Mouse (Mus musculus) neural tube, embryonic 13.5 days (tissue): ENCODE results near the gene Cmtm7. TPM values are rescaled to one million over a fixed set of nuclear protein-coding genes. Genes with fewer than 3 reads are reported as not detected.

Experiments used
- ATAC-seq: fragments of 200-750 bp; cut with Nextera tagmentation; 2 replicates; pipeline ENCODE4 v1.8.0; 2017; ENCODE audit warnings: low read depth, mild to moderate bottlenecking, moderate TSS enrichment, moderate library complexity
- H3K27ac ChIP-seq: fragments of 300-500 bp; sonication (generic); replicated peaks from 2 replicates; pipeline ENCODE4 v1.5.1; 2015; ENCODE audit warnings: moderate library complexity, mild to moderate bottlenecking, inconsistent platforms
- H3K27me3 ChIP-seq: fragments of 300-500 bp; sonication (generic); 2 replicates; pipeline ENCODE4 v1.6.1; 2015; ENCODE audit warnings: mild to moderate bottlenecking, inconsistent platforms
- H3K36me3 ChIP-seq: fragments of 300-500 bp; sonication (generic); 2 replicates; pipeline ENCODE4 v1.6.1; 2015; ENCODE audit warnings: mild to moderate bottlenecking, inconsistent platforms
- H3K4me1 ChIP-seq: fragments of 300-500 bp; sonication (generic); replicated peaks from 2 replicates; pipeline ENCODE4 v1.6.1; 2015; ENCODE audit warnings: inconsistent platforms
- H3K4me2 ChIP-seq: fragments of 300-500 bp; sonication (generic); 2 replicates; pipeline ENCODE4 v1.6.1; 2015; ENCODE audit warnings: inconsistent platforms, mild to moderate bottlenecking, moderate library complexity
- H3K4me3 ChIP-seq: fragments of 300-500 bp; sonication (generic); 2 replicates; pipeline ENCODE4 v1.5.1; 2015; ENCODE audit warnings: mild to moderate bottlenecking, inconsistent platforms
- H3K9ac ChIP-seq: fragments of 300-500 bp; sonication (generic); 2 replicates; pipeline ENCODE4 v1.6.1; 2015; ENCODE audit warnings: moderate library complexity, mild to moderate bottlenecking, inconsistent platforms
- H3K9me3 ChIP-seq: fragments of 300-500 bp; sonication (generic); 2 replicates; pipeline ENCODE4 v1.6.1; 2016; ENCODE audit warnings: inconsistent platforms
- WGBS: fragments of 180-500 bp; shearing (Covaris S2); methylation state at CpG from one replicate; pipeline ENCODE4 v1.1.7; 2015; 5-methylcytosine and 5-hydroxymethylcytosine counted together
- polyA plus RNA-seq: library from polyadenylated mRNA; unstranded; fragments of >200 nt; fragmentation: Nextera tagmentation; extraction: Ambion mirVana; gene quantifications from 2 replicates; pipeline ENCODE4 v1.2.1, GENCODE M21; 2015

The Cmtm7 gene
- polyA plus RNA-seq, 1 experiment from 2014 or later, result 22.0 TPM

GRCm38 (mm10) chr9:114776361-114776760, 5.3 kb downstream of the Cmtm7 start:
- Histone ChIP-seq H3K4me2 (no peak overlapping the region), H3K4me1 (peaks cover 27% of the 10 kb centered on the region), H3K27me3 (0 out of 2 replicates have a peak, but pooled peaks cover 6% of the 10 kb centered on the region), H3K36me3 (no peaks in the 10 kb centered on the region), H3K27ac (no peak overlapping the region), H3K4me3 (no peak overlapping the region), H3K9ac (no peak overlapping the region), H3K9me3 (no peaks in the 10 kb centered on the region)
- WGBS, result 82% methylated on average over 3 of the region's 3 CpGs
- no peak for ATAC-seq

GRCm38 (mm10) chr9:114775272-114775671, 6.4 kb downstream of the Cmtm7 start:
- 70% methylated on average over 4 of the region's 4 CpGs for WGBS

GRCm38 (mm10) chr9:114774629-114775028, 7.0 kb downstream of the Cmtm7 start:
- 84% methylated on average over 6 of the region's 6 CpGs for WGBS
- Histone ChIP-seq H3K4me3 (no peak overlapping the region), H3K27me3 (0 out of 2 replicates have a peak, but pooled peaks cover under 1% of the 10 kb centered on the region), H3K36me3 (no peaks in the 10 kb centered on the region), H3K27ac (no peak overlapping the region), H3K9me3 (no peaks in the 10 kb centered on the region), H3K4me2 (no peak overlapping the region), H3K9ac (no peak overlapping the region), H3K4me1 (peaks cover 12% of the 10 kb centered on the region)
- no peak for ATAC-seq

More at GRCm38 (mm10) chr9:114775272-114775671, 6.4 kb downstream of the Cmtm7 start:
- no peak for ATAC-seq
- Histone ChIP-seq H3K36me3 (no peaks in the 10 kb centered on the region), H3K4me1 (peaks cover 16% of the 10 kb centered on the region), H3K27ac (no peak overlapping the region), H3K4me3 (no peak overlapping the region), H3K27me3 (0 out of 2 replicates have a peak, but pooled peaks cover 6% of the 10 kb centered on the region), H3K9me3 (no peaks in the 10 kb centered on the region), H3K9ac (peak overlapping the region; percentile 26; the same call in 1 of the 2 replicates), H3K4me2 (no peak overlapping the region)

GRCm38 (mm10) chr9:114771565-114771964, 10.1 kb downstream of the Cmtm7 start:
- Histone ChIP-seq H3K4me2 (no peak overlapping the region), H3K4me3 (no peak overlapping the region), H3K9me3 (no peaks in the 10 kb centered on the region), H3K27ac (no peak overlapping the region), H3K4me1 (peaks cover 28% of the 10 kb centered on the region), H3K9ac (no peak overlapping the region), H3K36me3 (no peaks in the 10 kb centered on the region), H3K27me3 (no peaks in the 10 kb centered on the region)
- 76% methylated on average over 7 of the region's 7 CpGs for WGBS
- ATAC-seq, result no peak

GRCm38 (mm10) chr9:114770224-114770623, 11.4 kb downstream of the Cmtm7 start:
- Histone ChIP-seq H3K27me3 (no peaks in the 10 kb centered on the region), H3K4me2 (no peak overlapping the region), H3K27ac (no peak overlapping the region), H3K9ac (no peak overlapping the region), H3K9me3 (no peaks in the 10 kb centered on the region), H3K4me1 (peaks cover 24% of the 10 kb centered on the region), H3K36me3 (no peaks in the 10 kb centered on the region), H3K4me3 (no peak overlapping the region)
- no peak for ATAC-seq
- WGBS, result 91% methylated on average over 4 of the region's 4 CpGs

- Histone ChIP-seq H3K4me2 (no peak overlapping the region), H3K9me3 (no peaks in the 10 kb centered on the region), H3K27ac (no peak overlapping the region), H3K27me3 (no peaks in the 10 kb centered on the region), H3K9ac (no peak overlapping the region), H3K4me1 (peaks cover 17% of the 10 kb centered on the region), H3K4me3 (no peak overlapping the region), H3K36me3 (no peaks in the 10 kb centered on the region)
- no peak for ATAC-seq
- WGBS, result 61% methylated on average over 10 of the region's 10 CpGs
Measured at GRCm38 (mm10) chr9:114768066-114768465, 13.6 kb downstream of the Cmtm7 start.

GRCm38 (mm10) chr9:114767507-114767906, 14.1 kb downstream of the Cmtm7 start:
- Histone ChIP-seq H3K9me3 (no peaks in the 10 kb centered on the region), H3K4me1 (peaks cover 17% of the 10 kb centered on the region), H3K9ac (no peak overlapping the region), H3K36me3 (no peaks in the 10 kb centered on the region), H3K4me3 (no peak overlapping the region), H3K27me3 (no peaks in the 10 kb centered on the region), H3K27ac (peak overlapping the region; percentile 49; the same call in 1 of the 2 replicates), H3K4me2 (no peak overlapping the region)
- WGBS, result 68% methylated on average over 2 of the region's 2 CpGs
- no peak for ATAC-seq

- Histone ChIP-seq H3K36me3 (no peaks in the 10 kb centered on the region), H3K4me2 (no peak overlapping the region), H3K9me3 (no peaks in the 10 kb centered on the region), H3K4me3 (no peak overlapping the region), H3K27ac (peak overlapping the region; percentile 49; the same call in 1 of the 2 replicates), H3K27me3 (no peaks in the 10 kb centered on the region), H3K4me1 (peaks cover 17% of the 10 kb centered on the region), H3K9ac (no peak overlapping the region)
- WGBS, result 37% methylated on average over 13 of the region's 13 CpGs
- peak; percentile 70 for ATAC-seq
Measured at GRCm38 (mm10) chr9:114767030-114767429, 14.6 kb downstream of the Cmtm7 start.

GRCm38 (mm10) chr9:114763341-114763740, 18.3 kb downstream of the Cmtm7 start:
- H3K9ac ChIP-seq, result no peak overlapping the region
- no peak for ATAC-seq
- no peaks in the 10 kb centered on the region for H3K9me3 ChIP-seq
- no peak overlapping the region for H3K4me3 ChIP-seq
- H3K27me3 ChIP-seq, result no peaks in the 10 kb centered on the region
- WGBS, result 62% methylated on average over 13 of the region's 13 CpGs
- H3K36me3 ChIP-seq, result no peaks in the 10 kb centered on the region
- peaks cover 29% of the 10 kb centered on the region for H3K4me1 ChIP-seq
- no peak overlapping the region for H3K4me2 ChIP-seq
- no peak overlapping the region for H3K27ac ChIP-seq

GRCm38 (mm10) chr9:114761848-114762247, 19.8 kb downstream of the Cmtm7 start:
- 81% methylated on average over 11 of the region's 11 CpGs for WGBS
- ATAC-seq, result no peak
- H3K4me2 ChIP-seq, result no peak overlapping the region
- no peaks in the 10 kb centered on the region for H3K9me3 ChIP-seq
- no peaks in the 10 kb centered on the region for H3K27me3 ChIP-seq
- H3K4me3 ChIP-seq, result no peak overlapping the region
- no peak overlapping the region for H3K27ac ChIP-seq
- H3K9ac ChIP-seq, result no peak overlapping the region
- H3K36me3 ChIP-seq, result no peaks in the 10 kb centered on the region
- peaks cover 16% of the 10 kb centered on the region for H3K4me1 ChIP-seq

- ATAC-seq, result no peak
- H3K27me3 ChIP-seq, result no peaks in the 10 kb centered on the region
- H3K36me3 ChIP-seq, result no peaks in the 10 kb centered on the region
- H3K9ac ChIP-seq, result no peak overlapping the region
- no peak overlapping the region for H3K4me3 ChIP-seq
- WGBS, result 91% methylated on average over 5 of the region's 5 CpGs
- H3K27ac ChIP-seq, result peak overlapping the region; percentile 52
- H3K9me3 ChIP-seq, result no peaks in the 10 kb centered on the region
- no peak overlapping the region for H3K4me2 ChIP-seq
- peaks cover 12% of the 10 kb centered on the region for H3K4me1 ChIP-seq
Measured at GRCm38 (mm10) chr9:114760353-114760752, 21.3 kb downstream of the Cmtm7 start.

GRCm38 (mm10) chr9:114759886-114760285, 21.8 kb downstream of the Cmtm7 start:
- Histone ChIP-seq H3K4me3 (no peak overlapping the region), H3K9ac (no peak overlapping the region), H3K36me3 (no peaks in the 10 kb centered on the region), H3K4me2 (no peak overlapping the region), H3K4me1 (peaks cover 12% of the 10 kb centered on the region), H3K27me3 (no peaks in the 10 kb centered on the region), H3K27ac (peak overlapping the region; percentile 52), H3K9me3 (no peaks in the 10 kb centered on the region)
- WGBS, result 47% methylated on average over 4 of the region's 4 CpGs
- ATAC-seq, result peak; percentile 48

GRCm38 (mm10) chr9:114758801-114759200, 22.9 kb downstream of the Cmtm7 start:
- no peak overlapping the region for H3K9ac ChIP-seq
- H3K27ac ChIP-seq, result no peak overlapping the region
- H3K4me2 ChIP-seq, result no peak overlapping the region

More at GRCm38 (mm10) chr9:114758801-114759200, 22.9 kb downstream of the Cmtm7 start:
- H3K9me3 ChIP-seq, result no peaks in the 10 kb centered on the region
- H3K27me3 ChIP-seq, result no peaks in the 10 kb centered on the region
- H3K36me3 ChIP-seq, result no peaks in the 10 kb centered on the region
- no peak for ATAC-seq
- 85% methylated on average over 5 of the region's 5 CpGs for WGBS
- no peak overlapping the region for H3K4me3 ChIP-seq
- H3K4me1 ChIP-seq, result peaks cover 12% of the 10 kb centered on the region
